8 mouse cellular contexts compared by ENCODE assay signal in genomic region chr10:121351066-121351581, GRCm38 (mm10). TPM values are rescaled to one million over a fixed set of nuclear protein-coding genes. Genes with fewer than 3 reads are reported as not detected.
A peak's percentile ranks its signal among the peaks of the same experiment; 100 is the strongest.
DNase-seq lines count a peak whose midpoint lies in the region; ATAC-seq and TF ChIP-seq lines count a peak whose summit lies in the region.

Gene Tbc1d30 (minus strand): TSS chr10:121351278.

- H3K4me3 ChIP-seq in intestine, embryonic 16.5 days (ENCODE audit: low read length): peak within 1 kb of the TSS; percentile 71
- H3K4me3 ChIP-seq in limb, embryonic 14.5 days (replicated peaks; ENCODE audit: low read length): peak within 1 kb of the TSS; percentile 52
- peak within 1 kb of the TSS; percentile 49 for H3K4me3 ChIP-seq in midbrain, embryonic 13.5 days (replicated peaks)

- peak; percentile 37 to 56 for DNase-seq in spleen, adult 18-20 months
- no peak for DNase-seq in spleen, adult 12 weeks (ENCODE audit: low spot score)
- peak; percentile 76 to 86 for DNase-seq in cerebellum, postnatal 14 days
- peak; percentile 76 to 77 for DNase-seq in heart, adult 18-20 months
- no peak for DNase-seq in limb, embryonic 14.5 days (ENCODE audit: low spot score)
- peak; percentile 66 to 70 for DNase-seq in urinary bladder, postnatal 36 days (ENCODE audit: low spot score in 2 of 2)

- peak within 1 kb of the TSS; percentile 66 for H3K27ac ChIP-seq in intestine, embryonic 16.5 days (ENCODE audit: low read length)
- no peak within 1 kb of the TSS for H3K27ac ChIP-seq in limb, embryonic 14.5 days (replicated peaks; ENCODE audit: low read depth, low read length)
- H3K27ac ChIP-seq in midbrain, embryonic 13.5 days: no peak within 1 kb of the TSS

- TF ChIP-seq POLR2A in limb, embryonic 14.5 days (IDR thresholded peaks at IDR 0.05; ENCODE audit: borderline replicate concordance, extremely low read depth, insufficient read depth, insufficient read length): no peak

- peak; percentile 88 for ATAC-seq in intestine, embryonic 16.5 days
- peak; percentile 19; the same call in 1 of the 2 replicates for ATAC-seq in limb, embryonic 14.5 days (ENCODE audit: low FRiP score, low read depth)
- ATAC-seq in midbrain, embryonic 13.5 days: peak; percentile 82

- peaks cover 11% of the 10 kb centered on the region for H3K4me1 ChIP-seq in intestine, embryonic 16.5 days (ENCODE audit: control insufficient read depth, insufficient read depth, low read length)
- H3K4me1 ChIP-seq in limb, embryonic 14.5 days (ENCODE audit: control insufficient read depth, insufficient read depth, low read length): peaks cover 7% of the 10 kb centered on the region
- H3K4me1 ChIP-seq in midbrain, embryonic 13.5 days (replicated peaks): peaks cover 14% of the 10 kb centered on the region

- 0 out of 2 replicates have a peak, but pooled peaks cover 4% of the 10 kb centered on the region for H3K27me3 ChIP-seq in intestine, embryonic 16.5 days (replicated peaks; ENCODE audit: control insufficient read depth, insufficient read depth, low read length)
- peaks cover 35% of the 10 kb centered on the region for H3K27me3 ChIP-seq in limb, embryonic 14.5 days (ENCODE audit: control insufficient read depth, insufficient read depth, low read length)
- peaks cover 42% of the 10 kb centered on the region for H3K27me3 ChIP-seq in midbrain, embryonic 13.5 days

- under 1% methylated on average over 61 of the region's 61 CpGs for WGBS in intestine, embryonic 16.5 days
- under 1% methylated on average over 51 of the region's 61 CpGs for WGBS in limb, embryonic 14.5 days
- 0% methylated on average over 61 of the region's 61 CpGs for WGBS in midbrain, embryonic 13.5 days

- H3K36me3 ChIP-seq in intestine, embryonic 16.5 days (ENCODE audit: control insufficient read depth, insufficient read depth, low read length): no peaks in the 10 kb centered on the region
- H3K36me3 ChIP-seq in limb, embryonic 14.5 days (ENCODE audit: control insufficient read depth, insufficient read depth, low read length): no peaks in the 10 kb centered on the region
- no peaks in the 10 kb centered on the region for H3K36me3 ChIP-seq in midbrain, embryonic 13.5 days

- H3K9me3 ChIP-seq in intestine, embryonic 16.5 days (ENCODE audit: control insufficient read depth, low read length): no peaks in the 10 kb centered on the region
- no peaks in the 10 kb centered on the region for H3K9me3 ChIP-seq in limb, embryonic 14.5 days (ENCODE audit: control insufficient read depth, low read length)
- no peaks in the 10 kb centered on the region for H3K9me3 ChIP-seq in midbrain, embryonic 13.5 days

- H3K9ac ChIP-seq in intestine, embryonic 16.5 days (ENCODE audit: low read depth, low read length): peak within 1 kb of the TSS; percentile 81
- peak within 1 kb of the TSS; percentile 38 for H3K9ac ChIP-seq in limb, embryonic 14.5 days (ENCODE audit: low read depth, low read length, severe bottlenecking)
- peak within 1 kb of the TSS; percentile 61 for H3K9ac ChIP-seq in midbrain, embryonic 13.5 days (replicated peaks)

- H3K4me2 ChIP-seq in intestine, embryonic 16.5 days (ENCODE audit: low read depth, low read length): peak within 1 kb of the TSS; percentile 81
- H3K4me2 ChIP-seq in limb, embryonic 14.5 days (replicated peaks; ENCODE audit: low read depth, low read length, severe bottlenecking): peak within 1 kb of the TSS; percentile 92
- peak within 1 kb of the TSS; percentile 88 for H3K4me2 ChIP-seq in midbrain, embryonic 13.5 days (replicated peaks)

RNA-seq across cellular contexts. Expression of gene Tbc1d30, which starts in this region (rescaled TPM):
- total RNA-seq in heart, adult 18-20 months (2021): 1 to 10 TPM; 2.1 to 2.3 TPM
- polyA plus RNA-seq in intestine, embryonic 16.5 days (2015; fragmentation: Nextera tagmentation; extraction: Ambion mirVana): 3.5 and 4.3 TPM in 2 replicates
- 0.81 and 1.3 TPM in 2 replicates for polyA plus RNA-seq in limb, embryonic 14.5 days (2012; rRNA removed)
- 1.3 and 2.3 TPM in 2 replicates for polyA plus RNA-seq in limb, embryonic 14.5 days (2014; fragmentation: Nextera tagmentation; extraction: Ambion mirVana)
- 9.2 TPM in 2 replicates for polyA plus RNA-seq in midbrain, embryonic 13.5 days (2015; fragmentation: Nextera tagmentation; extraction: Ambion mirVana)

Comparison
In these comparisons a context has a peak if more than half of its experiments do, and no peak if none do; other contexts are left out.
1. DNase-seq: peak in spleen, adult 18-20 months (2 of 2), cerebellum, postnatal 14 days (2 of 2), heart, adult 18-20 months (2 of 2) and urinary bladder, postnatal 36 days (2 of 2); none in spleen, adult 12 weeks (single experiment) and limb, embryonic 14.5 days (single experiment).
2. ATAC-seq: peak in every context shown above with its lines; median percentile 88 in intestine, embryonic 16.5 days; 82 in midbrain, embryonic 13.5 days; 19 in limb, embryonic 14.5 days.
3. Peak in every context shown above with its lines, with median percentiles within 50 percentile points of each other: H3K4me2 ChIP-seq, H3K4me3 ChIP-seq and H3K9ac ChIP-seq.